Mouse (Mus musculus): ENCODE results near the gene Vmp1.

Vmp1 gene

DNA sequence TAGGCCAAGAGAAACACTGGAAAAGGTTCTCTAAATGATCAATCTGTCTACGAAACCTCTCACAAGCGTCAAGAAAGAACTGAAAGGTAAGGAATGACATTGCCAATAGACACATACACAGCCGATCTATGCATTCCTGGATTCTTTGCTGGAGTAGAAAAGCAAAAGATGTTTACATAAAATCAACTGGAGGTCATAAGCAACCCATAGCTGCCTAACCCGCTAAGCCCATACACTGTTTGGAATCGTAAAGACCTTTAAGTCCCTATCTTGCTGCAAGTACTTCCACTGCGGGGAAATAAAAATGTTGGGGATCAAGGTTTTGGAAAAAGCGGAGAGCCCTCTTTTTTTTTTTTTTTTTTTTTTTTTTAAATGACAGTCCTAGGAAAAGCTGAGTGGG, 775 bp downstream of the Vmp1 start:
- POLR2A ChIA-PET = interaction anchor here in 3 of 4 experiments (0.6 to 5.6 kb wide), 29 partner anchors 9 to 426 kb away, joined by 3 to 64 read pairs (median 5); partner anchors contain the start of genes Cltc (in 2 of the 3), Rps6kb1 (in 2 of the 3), Ska2 (in 2 of the 3) and Tubd1 (in 2 of the 3)

GRCm38 (mm10) chr11:86681423-86681822, 2.2 kb downstream of the Vmp1 start:
- ChIA-PET POLR2A (interaction anchor here in 3 of 4 experiments (0.7 to 1.7 kb wide), 8 partner anchors 10 to 428 kb away, joined by 3 to 5 read pairs (median 3); partner anchors contain the start of genes Ska2 (in 2 of the 3) and Rps6kb1 (in 1 of the 3)), CTCF (interaction anchor here in 1 of 4 experiments (1.1 kb wide), 1 partner anchor 28 kb away, joined by 3 read pairs; no protein-coding TSS in a partner anchor)

More for the DNA sequence above, 775 bp downstream of the Vmp1 start:
- CTCF ChIA-PET = interaction anchor here in 2 of 4 experiments (0.6 to 1.2 kb wide), 3 partner anchors 30 to 476 kb away, joined by 4 to 6 read pairs (median 5); no protein-coding TSS in a partner anchor

- ChIA-PET POLR2A (interaction anchor here in 2 of 4 experiments (0.6 to 1.3 kb wide), 3 partner anchors 28 to 162 kb away, joined by 3 to 4 read pairs (median 3); no protein-coding TSS in a partner anchor), CTCF (interaction anchor here in 1 of 4 experiments (1.1 kb wide), 1 partner anchor 27 kb away, joined by 3 read pairs; no protein-coding TSS in a partner anchor)
Measured at GRCm38 (mm10) chr11:86680729-86681128, 2.9 kb downstream of the Vmp1 start.

GRCm38 (mm10) chr11:86678957-86679356, 4.7 kb downstream of the Vmp1 start:
- CTCF ChIA-PET = no interaction called here

DNA sequence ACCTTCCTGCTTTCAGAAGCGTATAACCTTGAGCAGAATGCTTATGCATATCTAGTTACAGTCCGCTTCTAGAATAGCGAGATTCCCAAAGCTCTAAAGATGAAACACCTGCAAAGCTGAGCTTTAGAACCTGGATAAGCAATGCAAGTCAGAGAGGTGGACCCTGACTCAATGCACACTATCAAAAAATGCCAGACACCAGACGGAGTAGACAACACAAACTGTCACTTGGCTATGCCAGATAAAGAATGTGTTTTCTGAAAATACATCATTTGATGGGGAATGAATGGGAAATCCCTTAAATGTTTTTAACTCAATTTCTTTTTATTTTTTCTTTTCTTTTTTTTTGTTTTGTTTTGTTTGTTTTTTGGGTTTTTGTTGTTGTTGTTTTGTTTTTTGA, 8.1 kb downstream of the Vmp1 start:
- POLR2A ChIA-PET = interaction anchor here in 1 of 4 experiments (0.6 to 1.1 kb wide), 3 partner anchors 16 to 183 kb away, joined by 3 to 4 read pairs (median 4); no protein-coding TSS in a partner anchor
- CTCF ChIA-PET = no interaction called here

More at GRCm38 (mm10) chr11:86678957-86679356, 4.7 kb downstream of the Vmp1 start:
- POLR2A ChIA-PET = interaction anchor here in 2 of 4 experiments (0.7 to 1.4 kb wide), 4 partner anchors 10 to 194 kb away, joined by 3 read pairs; partner anchors contain the start of genes Rps6kb1 (in 1 of the 2) and Tubd1 (in 1 of the 2)

- POLR2A ChIA-PET = interaction anchor here in 1 of 4 experiments (1.0 kb wide), 1 partner anchor 19 kb away, joined by 4 read pairs; no protein-coding TSS in a partner anchor
- CTCF ChIA-PET = no interaction called here
Measured at GRCm38 (mm10) chr11:86672772-86673171, 10.9 kb downstream of the Vmp1 start.

- CTCF ChIA-PET = interaction anchor here in 1 of 4 experiments (0.7 kb wide), 1 partner anchor 222 kb away, joined by 3 read pairs; no protein-coding TSS in a partner anchor
- POLR2A ChIA-PET = interaction anchor here in 3 of 4 experiments (0.6 to 2.0 kb wide), 5 partner anchors 12 to 721 kb away, joined by 3 to 12 read pairs (median 4); partner anchors contain the start of genes Ptrh2 (in 2 of the 3), Rps6kb1 (in 1 of the 3), Tubd1 (in 1 of the 3) and Vmp1 (in 1 of the 3)
Measured at GRCm38 (mm10) chr11:86671041-86671675, 12.5 kb downstream of the Vmp1 start.

DNA sequence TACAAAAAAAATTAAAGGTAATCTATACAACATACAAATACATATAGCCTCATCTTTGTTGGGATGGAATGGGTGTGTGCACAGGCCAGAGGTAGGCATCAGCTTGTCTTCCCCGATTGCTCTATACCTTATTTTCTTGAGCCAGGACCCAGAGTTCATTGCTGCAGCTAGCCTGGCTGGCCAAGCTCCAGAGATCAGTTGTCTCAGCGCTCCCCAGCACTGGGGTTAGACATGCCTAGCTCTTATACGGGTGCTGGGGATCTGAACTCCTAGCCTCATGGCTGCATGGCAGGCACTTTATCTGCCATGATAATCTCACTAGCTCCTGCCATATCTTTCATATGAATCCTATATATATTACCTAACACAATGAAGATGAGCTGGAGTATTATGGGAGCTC, 15.5 kb downstream of the Vmp1 start:
- ChIA-PET POLR2A (interaction anchor here in 2 of 4 experiments (0.7 to 2.3 kb wide), 5 partner anchors 9 to 23 kb away, joined by 3 to 9 read pairs (median 3); partner anchors contain the start of genes Ptrh2 (in 1 of the 2) and Vmp1 (in 1 of the 2)), CTCF (interaction anchor here in 3 of 4 experiments (0.7 to 1.3 kb wide), 3 partner anchors 15 to 47 kb away, joined by 3 to 4 read pairs (median 3); no protein-coding TSS in a partner anchor)

- ChIA-PET POLR2A (interaction anchor here in 1 of 4 experiments (1.2 to 2.3 kb wide), 3 partner anchors 16 to 24 kb away, joined by 3 to 9 read pairs (median 4); partner anchors contain the start of genes Ptrh2 and Vmp1), CTCF (interaction anchor here (0.7 to 2.0 kb wide), 4 partner anchors 14 to 1293 kb away, joined by 3 to 6 read pairs (median 4); no protein-coding TSS in a partner anchor)
Measured at GRCm38 (mm10) chr11:86667553-86667952, 16.1 kb downstream of the Vmp1 start.

- POLR2A ChIA-PET = interaction anchor here in 3 of 4 experiments (0.6 to 3.3 kb wide), 4 partner anchors 11 to 74 kb away, joined by 3 to 14 read pairs (median 4); no protein-coding TSS in a partner anchor
- CTCF ChIA-PET = interaction anchor here in 2 of 4 experiments (0.5 to 1.7 kb wide), 2 partner anchors 12 to 409 kb away, joined by 4 to 5 read pairs; no protein-coding TSS in a partner anchor
Measured at GRCm38 (mm10) chr11:86664406-86664805, 19.2 kb downstream of the Vmp1 start.

GRCm38 (mm10) chr11:86663977-86664376, 19.7 kb downstream of the Vmp1 start:
- CTCF ChIA-PET = interaction anchor here in 3 of 4 experiments (0.5 to 1.7 kb wide), 3 partner anchors 11 to 408 kb away, joined by 4 to 5 read pairs (median 5); no protein-coding TSS in a partner anchor

GRCm38 (mm10) chr11:86662986-86663895, 20.4 kb downstream of the Vmp1 start:
- CTCF ChIA-PET = interaction anchor here in 3 of 4 experiments (1.0 to 1.8 kb wide), 4 partner anchors 10 to 14 kb away, joined by 3 to 6 read pairs (median 5); no protein-coding TSS in a partner anchor

More at GRCm38 (mm10) chr11:86663977-86664376, 19.7 kb downstream of the Vmp1 start:
- POLR2A ChIA-PET = interaction anchor here in 3 of 4 experiments (0.6 to 3.3 kb wide), 4 partner anchors 10 to 74 kb away, joined by 3 to 14 read pairs (median 4); no protein-coding TSS in a partner anchor

DNA sequence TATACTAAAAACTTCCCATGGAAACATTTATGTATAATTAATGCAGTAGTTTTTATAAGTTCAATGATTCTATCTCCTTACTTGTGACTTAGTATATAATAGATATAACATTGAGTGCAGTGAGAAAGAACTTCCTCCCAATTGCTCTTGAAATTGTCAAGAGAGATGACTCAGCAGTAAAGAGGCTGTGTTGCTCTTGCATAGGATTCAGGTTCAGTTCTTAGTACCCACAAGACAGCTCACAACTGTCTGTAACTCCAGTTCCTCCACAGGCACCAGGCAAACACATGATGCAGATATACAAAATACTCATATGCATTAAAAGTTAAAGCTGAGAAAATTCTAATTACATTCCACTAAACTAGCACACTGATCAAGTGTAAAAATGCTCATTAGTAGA, 25.8 kb downstream of the Vmp1 start:
- ChIA-PET POLR2A (interaction anchor here in 1 of 4 experiments (1.6 kb wide), 1 partner anchor 99 kb away, joined by 3 read pairs; no protein-coding TSS in a partner anchor), CTCF (no interaction called here)

More at GRCm38 (mm10) chr11:86662986-86663895, 20.4 kb downstream of the Vmp1 start:
- POLR2A ChIA-PET = interaction anchor here in 2 of 4 experiments (0.6 to 3.3 kb wide), 4 partner anchors 10 to 75 kb away, joined by 3 to 14 read pairs (median 3); partner anchors contain the start of genes Ptrh2 (in 1 of the 2) and Vmp1 (in 1 of the 2)

DNA sequence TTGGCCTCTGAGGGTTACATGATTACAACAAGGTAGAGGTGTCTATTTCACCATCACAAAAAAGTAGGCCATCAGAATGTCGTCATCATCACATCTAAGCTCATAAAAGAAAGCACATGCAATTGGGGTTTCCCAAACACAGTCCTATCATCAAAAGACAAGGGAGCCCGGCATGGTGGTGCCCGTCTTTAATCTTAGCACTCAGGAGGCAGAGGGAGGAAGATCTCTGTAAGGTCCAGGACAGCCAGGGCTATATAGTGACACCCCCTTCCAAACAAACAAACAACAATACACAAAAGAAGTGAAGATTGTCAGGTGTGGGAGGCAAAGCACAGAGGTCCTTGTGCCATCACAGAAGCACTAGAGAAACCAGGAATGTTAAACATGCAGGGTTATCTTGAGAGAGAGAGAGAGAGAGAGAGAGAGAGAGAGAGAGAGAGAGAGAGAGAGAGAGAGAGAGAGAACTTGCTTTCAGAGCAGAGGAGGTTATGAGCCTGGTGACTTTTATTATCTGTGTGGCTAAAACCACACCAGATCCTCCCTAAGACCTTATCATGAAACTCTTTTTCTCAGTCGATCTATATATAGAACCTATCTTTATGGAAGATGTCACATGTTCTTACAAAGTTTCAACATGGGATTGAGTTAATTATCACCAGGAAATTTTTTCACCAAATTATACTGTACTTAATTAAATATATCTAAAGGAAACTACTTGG, 26.6 kb downstream of the Vmp1 start:
- ChIA-PET CTCF (no interaction called here), POLR2A (no interaction called here)

DNA sequence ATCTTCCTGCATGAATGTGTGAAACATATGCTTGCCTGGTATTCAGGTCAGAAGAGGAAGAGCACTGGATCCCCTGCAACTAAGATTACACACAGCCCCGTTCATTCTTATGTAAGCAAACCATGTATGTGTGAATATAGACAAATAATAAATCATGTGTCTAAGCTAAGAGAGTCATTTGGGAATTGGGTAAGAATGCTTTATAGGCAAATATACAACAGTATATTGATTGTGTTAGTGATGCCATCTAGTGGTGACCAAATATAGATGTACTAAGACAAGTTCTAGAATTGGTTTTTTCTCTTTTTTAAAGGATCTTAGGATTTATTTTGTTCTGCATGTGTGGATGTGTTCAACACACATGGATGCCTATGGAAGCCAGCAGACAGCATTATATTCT, 28.0 kb downstream of the Vmp1 start:
- CTCF ChIA-PET = no interaction called here

GRCm38 (mm10) chr11:86654096-86654495, 29.5 kb downstream of the Vmp1 start:
- ChIA-PET POLR2A (interaction anchor here (0.6 to 2.2 kb wide), 18 partner anchors 9 to 219 kb away, joined by 3 to 14 read pairs (median 4); partner anchors contain the start of genes Rps6kb1 (in 2 of the 4), Cltc (in 1 of the 4), Ptrh2 (in 1 of the 4) and Tubd1 (in 1 of the 4)), CTCF (interaction anchor here (0.6 to 2.4 kb wide), 62 partner anchors 9 to 688 kb away, joined by 3 to 20 read pairs (median 4); partner anchors contain the start of genes Ptrh2 (in 2 of the 4), Rps6kb1 (in 2 of the 4), Tubd1 (in 2 of the 4) and Vmp1 (in 2 of the 4))

More for the DNA sequence above, 28.0 kb downstream of the Vmp1 start:
- POLR2A ChIA-PET = interaction anchor here in 2 of 4 experiments (0.6 to 1.6 kb wide), 4 partner anchors 58 to 247 kb away, joined by 3 to 4 read pairs (median 4); no protein-coding TSS in a partner anchor

Measured in embryonic stem cell, embryonic (primary cell).